Mouse (Mus musculus): ENCODE results near the gene Tph1. TPM values are rescaled to one million over a fixed set of nuclear protein-coding genes. Genes with fewer than 3 reads are reported as not detected.

Gene Tph1
- total RNA-seq, 2 experiments from 2014 or later = not detected

DNA sequence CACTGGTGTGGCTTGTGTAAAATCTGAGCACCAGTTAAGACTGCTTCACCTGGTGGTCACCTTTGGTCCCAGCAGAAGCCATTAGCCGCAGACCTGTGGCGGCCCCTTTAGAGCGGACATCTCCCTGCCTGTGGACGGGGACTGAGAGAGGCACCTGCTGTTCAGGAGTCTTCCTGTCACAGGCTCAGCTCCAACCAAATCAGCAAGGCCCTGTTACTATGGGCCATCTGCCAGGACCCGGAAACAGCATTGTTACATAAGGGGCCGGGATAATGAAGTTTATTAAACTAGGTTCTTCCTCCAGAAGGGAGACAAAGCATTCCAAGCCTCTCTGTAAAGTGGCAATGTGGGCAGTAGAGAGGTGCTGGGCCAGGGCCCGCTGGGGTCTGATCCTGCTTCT, 69.3 kb downstream of the Tph1 start:
- no peak for ATAC-seq (ENCODE audit: poor library complexity, severe bottlenecking)

GRCm38 (mm10) chr7:46602079-46602478, 70.3 kb downstream of the Tph1 start:
- ATAC-seq (ENCODE audit: poor library complexity, severe bottlenecking) = no peak

DNA sequence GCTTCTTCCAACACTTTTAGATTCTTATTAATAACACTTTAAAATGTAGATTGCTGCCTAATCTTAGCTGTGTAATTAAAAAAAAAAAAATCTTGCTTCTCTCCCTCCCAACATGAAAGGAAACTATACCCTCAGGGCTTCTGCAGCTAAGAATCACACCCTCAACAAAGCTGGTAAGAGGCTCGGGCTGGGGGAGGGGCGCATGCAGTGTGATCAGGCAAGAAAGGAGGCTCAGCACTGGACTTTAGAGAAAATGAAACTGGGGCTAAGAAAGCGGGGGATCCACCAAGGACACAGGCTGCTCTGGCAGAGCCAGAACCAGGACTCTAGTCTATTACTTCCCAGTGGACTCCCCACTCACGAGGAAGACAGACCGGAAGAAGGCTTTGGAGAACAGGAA, 71.2 kb downstream of the Tph1 start:
- ATAC-seq (ENCODE audit: poor library complexity, severe bottlenecking) = no peak

DNA sequence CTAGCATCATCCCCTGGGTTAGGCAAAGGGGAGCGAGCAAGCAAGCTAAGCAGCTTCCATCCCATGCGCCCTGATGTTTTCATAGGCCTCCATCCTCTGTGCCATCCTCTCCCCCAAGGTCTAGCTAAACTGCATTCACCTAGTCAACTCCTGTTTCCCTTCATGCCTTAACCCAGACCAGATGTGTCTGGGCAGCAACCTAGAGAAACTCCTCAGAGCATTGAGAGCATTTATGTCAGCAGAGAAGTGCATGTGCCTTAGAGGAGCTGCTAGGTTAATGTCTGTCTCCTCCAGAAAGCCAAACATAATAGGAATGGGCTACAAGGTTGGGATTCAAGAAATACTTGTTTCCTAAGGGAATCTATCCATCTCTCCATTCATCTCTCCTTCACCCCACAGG, 75.3 kb downstream of the Tph1 start:
- no peak for ATAC-seq (ENCODE audit: poor library complexity, severe bottlenecking)

Other genes starting within 250 kb of the Tph1 start
- gene Sergef, start 32.7 kb downstream of the Tph1 start, total RNA-seq (2015) = 4.1 and 8.3 TPM in 2 replicates
- gene Sergef, start 32.7 kb downstream of the Tph1 start, total RNA-seq (2017) = 8.3 and 9.3 TPM in 2 replicates
- gene Saal1, start 38.1 kb upstream of the Tph1 start, total RNA-seq (2015) = 12.1 and 12.3 TPM in 2 replicates
- gene Saal1, start 38.1 kb upstream of the Tph1 start, total RNA-seq (2017) = 9.9 and 12.5 TPM in 2 replicates
- gene Saa3, start 43.2 kb upstream of the Tph1 start, total RNA-seq (2015) = 0.52 and 0.87 TPM in 2 replicates
- gene Saa3, start 43.2 kb upstream of the Tph1 start, total RNA-seq (2017) = 1.8 and 2.0 TPM in 2 replicates
- not detected in 2 replicates for gene Saa4, start 60.1 kb upstream of the Tph1 start, total RNA-seq (2015)
- gene Saa4, start 60.1 kb upstream of the Tph1 start, total RNA-seq (2017) = not detected in 2 replicates
- gene Saa1, start 70.4 kb upstream of the Tph1 start, total RNA-seq (2015) = not detected in 2 replicates
- not detected in 2 replicates for gene Saa1, start 70.4 kb upstream of the Tph1 start, total RNA-seq (2017)
- not detected in 2 replicates for gene Saa2, start 79.3 kb upstream of the Tph1 start, total RNA-seq (2015)
- not detected in 2 replicates for gene Saa2, start 79.3 kb upstream of the Tph1 start, total RNA-seq (2017)
- gene Hps5, start 123.5 kb upstream of the Tph1 start, total RNA-seq (2015) = 26.0 and 27.1 TPM in 2 replicates
- gene Hps5, start 123.5 kb upstream of the Tph1 start, total RNA-seq (2017) = 58.8 and 61.3 TPM in 2 replicates
- 36.6 and 40.0 TPM in 2 replicates for gene Gtf2h1, start 123.6 kb upstream of the Tph1 start, total RNA-seq (2015)
- gene Gtf2h1, start 123.6 kb upstream of the Tph1 start, total RNA-seq (2017) = 70.2 and 74.8 TPM in 2 replicates
- gene Ldha, start 168.9 kb upstream of the Tph1 start, total RNA-seq (2015) = 278 and 286 TPM in 2 replicates
- gene Ldha, start 168.9 kb upstream of the Tph1 start, total RNA-seq (2017) = 212 and 223 TPM in 2 replicates
- gene Ldhc, start 188.7 kb upstream of the Tph1 start, total RNA-seq (2015) = 2.3 and 2.9 TPM in 2 replicates
- 1.0 TPM in 1 of 2 replicates, not detected in the other for gene Ldhc, start 188.7 kb upstream of the Tph1 start, total RNA-seq (2017)
- 94.3 and 96.9 TPM in 2 replicates for gene Tsg101, start 247.4 kb upstream of the Tph1 start, total RNA-seq (2015)
- gene Tsg101, start 247.4 kb upstream of the Tph1 start, total RNA-seq (2017) = 43.6 and 58.2 TPM in 2 replicates